Mouse (Mus musculus) gonadal fat pad, adult 2 months (tissue): ENCODE measurements around the gene Cd69. TPM values are rescaled to one million over a fixed set of nuclear protein-coding genes. Genes with fewer than 3 reads are reported as not detected.

ENCODE experiments used
- DNase-seq: peaks from one replicate; pipeline ENCODE4 v3.0.0-alpha.2; 2012; ENCODE audit warnings: low read depth
- polyA plus RNA-seq: library from polyadenylated mRNA; depleted of rRNA; stranded (reverse); fragments of >200 nt; gene quantifications from 2 replicates; pipeline ENCODE4 v1.2.3, GENCODE M21; 2012; rRNA removed

The Cd69 gene
- 0.16 and 0.47 TPM in 2 replicates for polyA plus RNA-seq

DNA sequence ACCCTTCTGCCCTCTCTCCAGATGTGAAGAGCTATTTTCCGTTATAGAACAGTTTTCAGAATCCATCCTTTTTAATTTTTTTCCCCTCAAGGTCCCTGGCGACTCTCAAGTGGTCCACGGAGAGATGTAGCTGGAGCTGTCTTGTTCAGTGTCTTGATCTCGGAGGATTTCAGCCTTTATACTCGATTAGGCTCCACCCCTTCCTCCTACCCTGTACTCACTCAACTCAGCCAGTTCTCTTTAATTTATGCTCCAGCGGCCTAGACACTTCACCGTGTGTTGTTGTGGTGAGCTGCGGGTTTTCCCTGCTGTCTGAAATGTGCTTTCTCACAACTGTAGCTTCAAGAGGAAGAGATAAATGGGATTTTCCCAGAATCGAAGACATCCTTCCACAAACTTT is at the start of gene Cd69:
Cd69 (minus strand) TSS at position 217 of the 400 bp plus-strand sequence.
- no peak for DNase-seq

DNA sequence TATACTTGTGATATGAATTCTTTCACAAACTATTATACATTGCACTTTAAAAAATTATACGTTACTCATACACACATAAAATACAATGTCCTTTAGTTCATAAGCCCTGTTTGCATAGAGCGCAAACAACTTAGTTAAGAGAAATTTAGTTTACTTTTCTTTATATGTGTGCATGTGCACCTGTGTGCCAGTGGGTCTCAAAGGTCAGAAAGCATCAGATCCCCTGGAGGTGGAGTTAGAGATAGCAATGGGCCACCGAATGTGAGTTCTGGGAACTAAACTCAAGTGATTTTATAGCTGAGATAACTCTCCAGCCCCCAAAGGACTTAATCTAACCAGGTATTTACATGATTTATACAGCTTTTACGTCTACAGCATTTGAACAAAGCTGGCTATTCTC is 44.1 kb upstream of the Cd69 start:
- DNase-seq = no peak

DNA sequence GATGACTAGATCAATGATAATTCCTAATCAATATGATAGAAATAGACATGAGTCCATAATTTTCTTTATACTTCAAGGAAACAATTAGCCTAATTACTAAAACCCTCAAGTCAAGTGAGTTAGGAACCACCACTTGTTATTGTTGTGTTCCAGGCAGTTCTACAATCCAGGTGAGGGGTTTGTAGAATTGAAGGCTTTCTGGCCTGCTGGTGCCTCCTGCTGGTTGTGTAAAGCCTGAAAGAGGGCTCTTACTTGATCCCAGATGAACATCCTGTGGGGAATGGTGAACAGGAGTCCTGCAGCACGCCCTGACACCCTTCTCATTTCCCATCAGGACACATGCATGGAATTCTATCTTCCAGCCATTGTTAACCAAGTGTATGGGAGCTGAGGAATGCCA is 43.2 kb upstream of the Cd69 start:
- DNase-seq = no peak

DNA sequence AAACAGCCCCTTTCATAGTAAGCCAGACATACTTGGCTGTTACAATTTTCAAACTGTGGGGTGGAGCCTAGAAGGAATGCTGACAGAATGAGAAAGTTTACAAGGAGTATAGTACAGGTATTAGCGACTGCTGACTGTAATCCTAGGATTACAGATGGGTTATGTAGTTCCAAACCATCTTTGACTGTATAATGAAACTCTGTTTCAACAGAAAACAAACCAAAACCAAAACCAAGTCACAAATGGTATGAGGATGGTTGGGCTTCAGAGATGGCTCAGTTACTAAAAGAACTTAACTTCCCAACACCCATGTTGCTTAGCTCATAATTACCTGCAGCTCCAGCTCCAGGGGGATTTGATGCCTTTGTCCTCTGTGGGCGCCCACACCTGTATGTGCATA is 41.2 kb upstream of the Cd69 start:
- DNase-seq = no peak

DNA sequence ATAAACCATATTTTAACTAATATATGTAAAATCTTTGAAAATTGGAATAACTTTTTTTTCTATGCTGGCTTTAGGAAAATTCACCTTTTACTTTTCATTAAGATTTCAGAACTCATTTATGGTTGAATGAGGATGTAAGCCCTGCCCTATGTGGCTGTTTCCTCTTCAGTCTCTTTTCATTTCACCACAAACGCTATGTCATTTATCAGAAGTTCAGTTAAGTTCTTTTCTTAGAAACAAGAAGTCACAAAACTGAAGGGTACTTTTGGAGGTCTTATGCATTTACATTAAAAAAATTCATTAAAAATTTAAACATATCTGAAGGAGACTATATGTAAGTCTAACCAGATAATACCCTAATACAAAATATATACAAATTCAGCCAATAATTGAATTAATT is 40.5 kb upstream of the Cd69 start:
- DNase-seq = no peak

DNA sequence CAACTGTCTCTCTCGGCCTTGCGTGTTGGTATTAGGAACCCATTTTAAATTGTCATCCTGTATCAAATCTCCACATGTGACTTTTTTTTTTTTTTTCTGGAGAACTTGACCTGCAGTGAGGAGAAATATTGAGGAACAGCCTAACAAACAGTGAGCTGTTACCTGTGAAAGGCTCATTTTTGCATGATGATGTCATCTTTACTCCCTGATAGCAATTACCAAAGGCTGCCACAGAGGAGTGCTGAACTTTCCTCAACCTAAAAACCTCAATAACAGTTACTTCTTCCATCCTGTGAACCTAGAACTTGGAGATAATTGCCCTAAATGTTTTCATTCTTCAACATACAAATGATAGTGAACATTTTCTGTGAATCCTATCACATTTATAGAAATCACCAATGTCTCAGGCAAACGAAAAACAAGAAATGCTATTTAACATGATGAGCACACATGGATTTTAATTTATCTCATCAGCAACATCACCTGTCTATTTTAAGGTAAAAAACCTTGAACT is 39.5 kb upstream of the Cd69 start:
- DNase-seq = no peak

DNA sequence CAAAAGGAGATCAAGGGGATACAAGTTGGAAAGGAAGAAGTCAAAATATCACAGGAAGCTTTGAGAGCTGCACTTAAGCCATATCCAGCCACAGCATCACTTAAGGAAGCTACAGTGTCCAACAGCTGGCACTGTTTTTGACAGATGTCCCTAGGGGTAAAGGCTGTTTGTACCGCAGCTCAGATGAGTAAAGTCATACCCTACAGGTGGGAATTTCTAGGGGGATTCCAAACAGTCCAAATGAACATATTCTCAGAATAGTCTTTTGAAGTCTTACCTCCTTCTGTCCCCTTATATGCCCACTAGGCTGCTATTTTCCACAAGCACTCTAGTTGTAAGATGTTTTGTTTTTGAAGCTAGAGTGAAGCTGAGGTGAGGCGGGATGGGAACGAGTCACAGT is 37.3 kb upstream of the Cd69 start:
- no peak for DNase-seq

DNA sequence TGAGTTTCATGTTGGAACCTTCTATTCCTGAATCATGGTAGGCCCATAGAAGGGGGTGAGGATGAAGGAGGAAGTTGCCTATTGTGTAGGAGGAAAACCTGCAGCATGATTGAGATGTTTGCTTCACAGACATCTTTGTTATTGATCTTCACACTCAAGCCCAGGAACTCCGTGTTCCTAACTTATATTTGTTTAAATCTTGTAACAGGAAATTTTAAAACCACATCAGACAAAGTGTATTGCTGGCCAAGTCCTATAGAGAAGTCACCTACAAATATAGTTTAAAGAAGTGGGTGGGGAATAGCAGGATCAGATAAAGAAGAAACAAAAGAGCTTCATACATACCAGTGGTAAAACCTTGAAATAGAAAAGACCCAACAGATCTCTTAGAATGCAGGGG is 28.9 kb upstream of the Cd69 start:
- no peak for DNase-seq

DNA sequence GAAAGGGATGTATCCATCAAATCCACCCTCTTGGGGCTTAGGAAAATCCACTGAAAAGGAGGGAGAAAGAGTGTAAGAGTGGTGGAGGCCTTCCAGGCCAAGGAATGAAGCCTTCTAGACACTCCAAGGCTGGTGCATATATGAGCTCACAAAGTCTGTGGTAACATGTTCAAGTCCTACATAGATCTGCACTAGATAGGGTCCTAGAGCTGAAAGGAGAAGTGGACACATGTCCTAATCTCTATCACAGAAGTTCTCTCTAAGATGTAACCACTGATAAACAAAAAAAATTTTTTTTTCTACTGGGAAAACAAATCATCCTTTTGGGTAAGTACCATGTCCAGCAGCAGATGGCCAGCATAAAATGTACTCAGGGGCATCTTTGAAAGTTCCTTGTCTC is 13.5 kb upstream of the Cd69 start:
- no peak for DNase-seq

DNA sequence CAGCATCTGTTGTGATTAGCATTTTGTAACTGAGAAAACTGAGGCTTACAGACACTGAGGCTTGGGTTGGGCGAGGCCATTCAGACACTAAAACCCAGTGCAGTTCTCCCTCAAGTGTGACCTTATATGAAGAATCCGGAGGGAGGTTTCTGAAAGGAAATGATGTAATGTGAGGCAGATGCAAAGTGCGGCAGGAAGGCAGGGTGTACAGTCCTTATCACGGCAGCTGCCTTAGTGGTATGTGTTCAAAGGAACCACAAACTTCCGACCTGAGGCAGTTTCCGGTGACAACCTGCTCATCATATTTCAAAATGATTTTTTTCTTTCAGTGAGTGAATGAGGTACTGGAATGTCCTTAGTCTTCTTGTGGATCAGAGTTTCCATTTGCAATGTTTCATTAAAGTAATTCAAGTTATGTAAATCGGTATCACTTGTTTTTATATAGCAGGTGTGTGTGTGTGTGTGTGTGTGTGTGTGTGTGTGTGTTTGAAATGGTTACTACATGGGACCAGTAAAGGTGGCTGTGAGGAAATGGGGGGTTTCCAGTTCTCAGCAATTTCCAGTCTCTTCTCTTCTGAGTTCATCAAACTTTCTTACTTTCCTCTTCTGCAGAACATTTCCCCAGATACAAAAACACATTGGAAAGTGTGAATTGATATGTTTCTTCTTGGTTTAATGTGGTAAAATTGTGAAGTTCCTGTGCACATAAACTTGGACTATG is 9.3 kb upstream of the Cd69 start:
- no peak for DNase-seq

DNA sequence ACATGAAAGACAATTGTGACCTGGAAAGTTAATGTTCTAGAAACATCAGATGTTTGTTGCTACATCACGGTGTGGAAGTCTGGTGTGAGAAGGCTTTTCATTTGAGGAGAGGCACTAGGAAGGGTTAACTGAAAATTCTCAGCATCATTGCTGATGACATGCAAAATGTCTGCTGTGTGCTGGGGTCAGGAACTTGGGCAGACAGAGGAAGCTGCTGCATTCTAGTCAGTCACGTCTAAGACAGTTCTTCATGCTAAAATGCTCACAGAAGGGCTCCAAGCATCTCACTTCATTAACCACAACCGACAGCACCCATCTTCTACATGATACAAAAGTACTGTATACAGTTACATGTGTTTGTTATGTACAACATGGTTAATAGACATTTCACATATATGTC is 8.0 kb upstream of the Cd69 start:
- no peak for DNase-seq

DNA sequence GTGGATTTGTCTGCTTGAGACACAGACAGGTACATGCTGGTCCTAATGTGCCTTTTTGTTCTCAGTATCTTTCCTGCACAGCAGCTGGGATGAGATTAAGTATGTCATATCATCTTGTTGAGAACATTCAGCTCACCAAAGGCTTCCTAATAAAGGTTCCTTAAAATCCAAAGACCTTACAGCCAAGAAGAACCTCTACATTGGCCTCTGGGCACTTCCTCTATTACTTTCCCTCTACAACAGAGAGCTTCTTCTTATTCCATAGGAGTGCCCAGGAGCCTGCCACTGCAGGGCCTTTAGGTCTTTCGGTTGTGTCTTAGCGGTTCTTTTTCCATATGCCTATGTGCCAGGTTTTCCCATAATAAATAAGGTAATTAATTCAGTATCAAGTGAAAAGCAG is 1.2 kb upstream of the Cd69 start:
- no peak for DNase-seq

DNA sequence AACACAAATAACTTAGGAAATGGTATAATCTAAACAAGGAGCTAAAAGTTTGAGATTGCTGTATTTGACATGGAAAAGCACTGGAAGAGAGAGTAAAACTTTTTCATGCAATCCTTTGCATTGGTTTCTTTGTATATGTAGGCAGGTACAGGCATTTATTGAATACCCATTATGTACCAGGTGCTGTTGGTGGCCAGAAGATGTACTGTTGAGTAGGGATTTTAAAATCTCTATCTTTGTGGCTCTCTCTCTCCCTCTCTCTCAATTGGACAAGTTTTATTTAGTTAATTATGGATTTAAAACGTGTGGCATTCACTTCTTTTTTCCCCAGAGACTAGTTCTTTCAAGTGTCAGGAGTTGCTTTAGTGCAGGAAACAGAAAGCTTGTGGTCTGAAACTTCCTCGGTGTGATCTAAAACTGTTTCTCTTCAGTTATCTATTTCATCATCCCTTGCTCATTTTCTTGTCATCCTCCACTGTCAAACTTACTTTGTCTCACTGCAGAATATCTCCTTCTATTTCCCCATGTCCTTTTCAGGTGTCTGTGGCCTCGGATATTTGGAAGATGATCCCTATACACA is 478 bp upstream of the Cd69 start:
- no peak for DNase-seq

DNA sequence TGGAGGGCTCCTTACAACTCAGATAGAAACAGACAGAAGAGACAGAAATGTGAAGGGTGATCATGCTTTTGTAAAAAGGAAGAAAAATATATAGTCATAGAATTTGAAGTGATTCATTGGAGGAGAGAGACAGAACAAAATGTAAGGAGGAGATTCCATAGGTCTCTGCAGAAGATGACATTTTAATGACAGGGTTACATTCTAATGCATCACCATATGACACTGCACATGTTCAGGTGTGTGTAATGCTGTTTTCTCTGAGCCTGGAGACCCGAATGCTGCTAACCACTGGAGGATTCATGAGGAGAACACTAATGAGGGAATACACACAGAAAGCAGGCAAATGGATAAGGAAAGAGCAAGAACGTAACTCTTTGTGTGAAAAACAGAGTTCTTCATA is 760 bp downstream of the Cd69 start:
- DNase-seq = no peak

DNA sequence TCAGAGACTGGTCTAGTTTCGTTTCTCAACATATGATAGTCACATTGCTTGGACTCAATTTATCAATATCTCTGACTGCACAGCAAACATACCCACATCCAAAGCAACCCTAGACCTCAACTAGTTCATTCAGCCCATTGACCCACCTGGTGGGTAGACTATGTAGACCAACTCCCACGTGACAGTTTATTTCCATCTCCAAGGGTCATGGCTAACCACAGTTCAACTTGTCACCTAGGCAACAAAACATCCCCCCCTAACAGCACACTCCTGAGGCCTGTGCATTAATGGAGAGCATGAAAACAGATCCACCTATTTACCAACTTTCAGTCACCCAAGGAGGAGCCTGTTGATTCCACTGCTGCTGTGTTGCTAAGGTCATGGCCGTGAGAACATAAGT is 1.6 kb downstream of the Cd69 start:
- no peak for DNase-seq

DNA sequence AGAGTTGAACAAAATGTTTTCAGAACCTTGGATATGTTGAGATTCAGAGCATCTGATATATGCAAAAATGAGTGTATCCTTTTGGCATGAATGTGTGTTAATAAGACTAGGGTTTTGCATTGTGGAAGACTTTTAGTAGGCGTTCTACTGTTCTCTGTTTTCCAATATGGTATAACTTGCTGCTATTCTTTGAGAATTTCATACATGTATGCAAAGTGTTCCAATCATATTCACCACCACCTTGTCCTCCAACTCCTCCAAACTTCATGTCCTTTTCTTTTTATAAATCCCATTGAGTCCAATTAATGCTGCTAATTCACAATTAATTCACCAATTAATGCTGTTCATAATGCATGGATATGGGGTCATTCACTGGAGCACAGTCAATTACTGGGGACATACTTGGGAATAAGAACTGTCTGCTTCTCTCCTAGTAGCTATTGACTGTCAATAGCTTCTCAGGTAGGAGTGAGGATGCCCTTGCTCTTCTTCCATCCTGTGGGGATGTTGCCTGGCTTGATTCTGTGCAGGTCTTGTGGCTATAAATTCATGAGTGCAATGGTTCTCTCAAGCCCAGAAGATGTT is 8.7 kb downstream of the Cd69 start:
- DNase-seq = no peak

DNA sequence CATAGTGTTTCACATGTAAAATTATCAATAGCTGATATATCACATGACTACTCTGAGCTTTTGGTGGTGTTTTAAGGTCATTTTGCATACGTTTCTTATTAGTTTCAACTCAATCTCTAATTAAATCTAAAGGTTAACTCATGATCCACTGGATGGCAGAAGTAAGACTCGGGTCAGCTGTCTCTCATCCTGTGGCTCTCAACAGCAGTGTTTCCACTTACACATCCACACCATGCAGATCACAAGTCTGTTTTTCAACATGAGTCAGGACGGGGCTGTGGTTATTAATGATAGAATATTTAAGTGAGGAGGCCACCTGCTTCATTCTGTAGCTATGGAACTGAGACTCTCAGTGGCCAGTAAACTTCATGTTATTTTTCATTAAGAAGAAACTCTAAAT is 9.4 kb downstream of the Cd69 start:
- no peak for DNase-seq

DNA sequence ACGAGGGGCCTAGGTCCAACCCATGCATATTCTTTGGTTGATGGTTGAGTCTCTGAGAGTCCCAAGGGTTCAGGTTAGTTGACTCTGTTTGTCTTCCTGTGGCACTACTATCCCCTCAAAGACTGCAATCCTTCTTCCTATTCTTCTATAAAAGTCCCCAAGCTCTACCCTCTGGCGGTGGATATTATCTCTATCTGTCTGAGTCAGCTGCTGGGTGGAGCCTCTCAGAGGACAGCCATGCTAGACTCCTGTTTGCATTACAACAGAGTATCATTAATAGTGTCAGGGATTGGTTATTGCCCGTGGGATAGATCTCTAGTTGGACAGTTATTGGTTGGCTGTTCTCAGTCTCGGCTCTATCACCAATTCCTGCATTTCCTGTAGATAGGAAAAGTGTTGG is 14.3 kb downstream of the Cd69 start:
- no peak for DNase-seq

DNA sequence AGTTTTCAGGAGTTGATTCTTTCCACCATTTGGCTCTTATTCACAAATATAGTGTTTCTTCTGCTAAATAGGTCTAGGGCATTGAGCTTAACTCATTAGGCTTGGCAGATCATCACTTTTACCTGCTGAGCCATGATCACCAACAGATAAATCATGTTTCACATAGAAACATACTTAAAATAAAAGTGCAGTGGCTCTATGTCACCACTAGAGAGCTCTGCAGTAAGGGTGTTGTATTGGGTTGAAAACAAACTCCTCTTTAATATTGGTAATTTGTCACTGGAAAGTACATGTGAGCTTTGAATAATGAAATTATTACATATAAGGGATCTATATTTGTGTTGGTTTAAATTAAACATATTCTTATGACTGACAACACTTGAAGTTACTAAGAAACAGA is 15.2 kb downstream of the Cd69 start:
- DNase-seq = no peak

DNA sequence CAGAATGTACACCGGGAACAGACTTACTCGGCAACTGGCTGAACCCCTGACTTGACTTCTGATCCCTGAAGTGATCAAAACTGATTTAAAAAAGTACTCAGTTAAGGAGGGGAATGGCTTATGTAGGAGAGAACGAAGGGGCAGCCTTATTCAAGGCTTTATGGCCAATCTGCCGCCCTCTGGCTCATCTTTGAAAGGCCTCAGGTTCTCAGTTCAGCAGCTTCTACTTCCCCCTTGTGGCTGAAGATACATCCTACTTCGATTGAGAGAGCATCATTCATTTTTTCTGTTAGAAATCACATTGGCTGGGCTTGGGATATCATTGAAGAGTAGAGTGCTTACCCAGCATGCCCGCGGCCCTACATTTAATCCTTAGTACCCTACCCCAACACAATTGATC is 19.2 kb downstream of the Cd69 start:
- DNase-seq = no peak

DNA sequence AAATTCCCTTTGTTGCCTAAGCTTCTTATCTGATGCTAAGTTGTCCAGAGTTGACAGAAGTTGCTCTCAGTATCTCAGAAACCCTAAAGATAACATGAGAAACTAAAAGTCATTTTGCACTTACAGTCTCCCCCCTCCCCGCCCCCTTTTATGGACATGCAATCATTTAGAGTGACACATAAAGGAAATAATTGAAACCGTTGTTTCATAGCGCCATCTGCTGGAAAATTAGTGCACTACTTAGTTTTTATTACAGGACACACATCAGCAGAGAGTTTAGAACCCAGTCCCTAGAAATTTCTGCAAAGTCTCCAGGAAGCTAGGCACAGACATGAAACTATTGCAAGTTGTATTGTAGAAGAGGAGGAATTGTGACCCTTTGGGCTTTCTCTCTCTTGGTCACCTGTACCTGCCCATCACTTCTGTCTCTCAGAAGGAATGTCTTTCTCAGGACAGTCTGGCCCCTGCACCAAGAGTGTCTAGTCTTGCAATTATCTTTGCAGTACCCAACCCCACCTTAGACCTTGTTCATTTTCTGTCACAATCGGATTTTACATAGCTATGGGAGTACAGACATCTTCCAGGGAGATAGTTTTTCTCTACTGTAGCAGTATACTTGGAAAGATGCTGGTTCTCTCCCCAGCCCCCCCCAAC is 20.2 kb downstream of the Cd69 start:
- DNase-seq = no peak

DNA sequence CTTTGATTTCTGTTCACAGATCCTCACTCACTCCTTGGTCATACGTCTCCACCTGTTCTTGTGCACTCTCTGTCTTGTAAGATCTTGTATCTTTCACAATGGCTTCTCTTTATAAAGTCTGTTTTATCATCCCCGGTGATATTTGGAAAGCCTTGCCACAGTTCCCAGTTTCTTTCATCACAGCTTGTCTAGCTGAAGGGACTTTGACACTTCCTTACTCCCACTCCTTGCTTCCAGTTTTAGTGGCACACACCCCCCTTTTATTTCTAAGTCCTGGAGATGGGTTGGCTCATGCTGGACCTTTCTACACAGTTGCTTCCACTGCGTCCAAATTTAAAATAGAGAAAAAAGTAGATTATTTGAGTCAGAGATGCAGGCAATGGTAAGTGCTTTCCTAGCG is 20.9 kb downstream of the Cd69 start:
- DNase-seq = no peak

DNA sequence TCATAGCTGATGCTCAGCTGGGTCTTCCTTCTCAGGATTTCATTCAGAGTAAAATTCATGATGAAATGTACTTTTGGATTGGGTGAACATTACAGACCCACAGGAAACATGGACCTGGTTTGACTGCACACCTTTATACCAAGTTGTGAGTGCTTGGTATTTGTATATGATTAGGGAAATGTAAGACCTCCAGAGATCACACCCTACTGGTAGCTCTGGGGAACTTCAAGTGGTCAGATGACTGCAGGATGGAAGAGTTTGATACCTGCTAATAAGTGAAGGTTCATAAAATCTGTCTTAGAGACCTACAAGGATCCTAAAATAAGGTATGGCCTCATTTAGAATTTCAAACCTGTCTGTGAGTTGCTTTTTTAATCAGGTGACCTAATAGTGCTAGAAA is 27.0 kb downstream of the Cd69 start:
- DNase-seq = no peak
